In the genomic region with DNA sequence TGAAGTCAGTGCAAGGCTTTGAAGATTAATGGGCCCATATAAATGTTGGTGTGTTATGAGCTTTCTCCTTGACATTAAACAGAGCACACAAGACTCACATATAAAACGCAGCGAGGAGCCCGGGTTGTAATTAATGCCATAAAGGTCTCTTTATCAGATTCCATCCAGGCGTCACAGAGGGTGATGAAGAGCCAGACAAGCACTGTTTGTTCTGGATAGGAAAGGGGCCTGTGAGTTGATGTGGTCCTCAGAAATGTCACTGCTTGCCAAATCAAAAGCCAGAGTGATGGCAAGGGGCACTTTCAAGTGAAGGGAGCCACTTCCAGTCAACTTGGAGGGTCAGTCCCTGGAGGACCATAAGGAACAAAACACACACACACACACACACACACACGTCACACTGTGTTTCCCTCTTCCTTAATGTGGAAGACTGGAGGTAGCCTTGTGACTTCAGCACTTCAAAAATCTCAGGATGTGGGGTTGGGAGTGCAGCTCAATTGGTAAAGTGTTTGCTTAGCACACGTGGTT, we compare ENCODE assay signal across 12 mouse cellular contexts.
A peak's percentile ranks its signal among the peaks of the same experiment; 100 is the strongest.
DNase-seq lines count a peak whose midpoint lies in the region; ATAC-seq and TF ChIP-seq lines count a peak whose summit lies in the region.
"Had no signal": no experiment of that assay in that cellular context is flagged by ENCODE, and none has a peak within 500 bp of the region (broad histone marks: within the 10 kb centered on the region; RNA-seq: fewer than 3 reads in every experiment).

No protein-coding gene starts in this region.

- no peak for TF ChIP-seq POLR2A in lung, adult 2 months (IDR thresholded peaks at IDR 0.05; ENCODE audit: borderline replicate concordance, extremely low read depth, low read depth, low read length)

- no peaks in the 10 kb centered on the region for H3K27me3 ChIP-seq in lung, embryonic 15.5 days
- no peaks in the 10 kb centered on the region for H3K27me3 ChIP-seq in stomach, postnatal 0 days (ENCODE audit: control insufficient read depth, insufficient read depth, low read length)

- H3K36me3 ChIP-seq in lung, embryonic 15.5 days, result no peaks in the 10 kb centered on the region
- no peaks in the 10 kb centered on the region for H3K36me3 ChIP-seq in stomach, postnatal 0 days (ENCODE audit: control insufficient read depth, insufficient read depth, low read length)

- H3K9me3 ChIP-seq in lung, embryonic 15.5 days, result no peaks in the 10 kb centered on the region
- no peaks in the 10 kb centered on the region for H3K9me3 ChIP-seq in stomach, postnatal 0 days (ENCODE audit: control insufficient read depth, low read length)

- peaks cover 26% of the 10 kb centered on the region for H3K4me1 ChIP-seq in lung, adult 2 months (ENCODE audit: control insufficient read depth, insufficient read depth, low read length)
- H3K4me1 ChIP-seq in lung, embryonic 15.5 days, result peaks cover 36% of the 10 kb centered on the region
- H3K4me1 ChIP-seq in stomach, postnatal 0 days (replicated peaks; ENCODE audit: control insufficient read depth, insufficient read depth), result no peaks in the 10 kb centered on the region

- no peak for TF ChIP-seq CTCF in lung, adult 2 months (IDR thresholded peaks at IDR 0.05; ENCODE audit: insufficient read depth, low read length)
- no peak for TF ChIP-seq CTCF in stomach, postnatal 0 days (IDR thresholded peaks at IDR 0.05; ENCODE audit: low read depth)

- H3K4me3 ChIP-seq in lung, adult 2 months (replicated peaks; ENCODE audit: extremely low read depth, low read depth, low read length), result no peak overlapping the region
- no peak overlapping the region for H3K4me3 ChIP-seq in lung, embryonic 15.5 days
- H3K4me3 ChIP-seq in stomach, postnatal 0 days (ENCODE audit: low read depth, low read length), result no peak overlapping the region

- H3K9ac ChIP-seq in lung, embryonic 15.5 days, result no peak overlapping the region
- H3K9ac ChIP-seq in stomach, postnatal 0 days (ENCODE audit: low read length), result no peak overlapping the region
- H3K9ac ChIP-seq: liver, postnatal 0 days had no signal

- peak; percentile 58; the same call in 1 of the 2 replicates for ATAC-seq in lung, embryonic 15.5 days (ENCODE audit: borderline replicate concordance, extremely low read depth, low FRiP score, low TSS enrichment)
- ATAC-seq in stomach, postnatal 0 days (ENCODE audit: low FRiP score, low TSS enrichment), result peak; percentile 26; the same call in 1 of the 2 replicates
- no peak for ATAC-seq in monocyte, adult 5-6 weeks (replicated peaks; ENCODE audit: insufficient number of reproducible peaks, low FRiP score, low TSS enrichment, poor library complexity, severe bottlenecking)
- ATAC-seq: liver, postnatal 0 days had no signal

- WGBS in lung, adult 2 months, result 40% methylated on average over 6 of the region's 6 CpGs
- WGBS in lung, embryonic 15.5 days, result 37% methylated on average over 6 of the region's 6 CpGs
- WGBS in stomach, postnatal 0 days, result 44% methylated on average over 6 of the region's 6 CpGs

- no peak overlapping the region for H3K4me2 ChIP-seq in lung, embryonic 15.5 days
- H3K4me2 ChIP-seq in stomach, postnatal 0 days (replicated peaks; ENCODE audit: low read depth), result no peak overlapping the region

- TF ChIP-seq EP300 in stomach, postnatal 0 days (optimal IDR thresholded peaks at IDR 0.05), result no peak

- H3K27ac ChIP-seq in lung, embryonic 15.5 days, result peak overlapping the region; percentile 91
- H3K27ac ChIP-seq in stomach, postnatal 0 days (replicated peaks), result peak overlapping the region; percentile 49

- peak; percentile 87 for DNase-seq in heart, adult 11 months
- DNase-seq in heart, adult 18-20 months, result no peak
- DNase-seq in lung, adult 18-20 months, result peak; percentile 60 to 75
- no peak for DNase-seq in lung, adult 2 months
- no peak for DNase-seq in stomach, postnatal 0 days (ENCODE audit: low spot score)
- DNase-seq in gastrocnemius, postnatal 25 days, result no peak
- DNase-seq: adrenal gland, postnatal 25 days; cerebellum, postnatal 14 days; kidney, adult 9 months; liver, postnatal 0 days had no signal

Comparison
In these comparisons a context has a peak if more than half of its experiments do, and no peak if none do; other contexts are left out.
1. DNase-seq: peak in heart, adult 11 months (single experiment) and lung, adult 18-20 months (2 of 2); none in heart, adult 18-20 months (0 of 2), lung, adult 2 months (single experiment), stomach, postnatal 0 days (single experiment) and gastrocnemius, postnatal 25 days (single experiment).